Mouse (Mus musculus): ENCODE measurements around the gene Spopl.
"Not testable (repeated sequence)": the region's sequence is repeated elsewhere in the genome, so short reads cannot be mapped to it uniquely, and the experiment has no call there.

Gene Spopl

GRCm38 (mm10) chr2:23571302-23572156 is at the start of gene Spopl:
TSS of gene Spopl (minus strand) at chr2:23572106.
- peak; percentile 87 for DNase-seq

DNA sequence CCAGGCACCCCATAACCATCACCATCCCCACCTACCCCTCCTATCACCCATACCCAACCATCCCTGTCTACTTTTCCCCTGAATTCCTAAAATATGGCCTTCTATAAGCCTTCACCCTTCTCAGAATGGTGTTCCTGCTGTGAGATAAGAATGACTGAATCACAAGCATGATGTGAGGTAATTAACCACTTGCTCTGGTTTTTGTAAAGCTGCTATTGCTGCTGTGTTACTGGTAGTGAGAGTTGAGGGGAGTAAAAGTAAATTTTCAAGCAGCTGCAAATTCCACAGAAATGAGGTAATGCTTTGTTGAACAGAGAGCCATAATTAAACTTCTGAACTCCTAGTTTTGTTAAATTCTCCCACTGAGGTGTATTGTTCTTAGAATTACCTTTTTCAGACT is 48.2 kb upstream of the Spopl start:
- no peak for DNase-seq

DNA sequence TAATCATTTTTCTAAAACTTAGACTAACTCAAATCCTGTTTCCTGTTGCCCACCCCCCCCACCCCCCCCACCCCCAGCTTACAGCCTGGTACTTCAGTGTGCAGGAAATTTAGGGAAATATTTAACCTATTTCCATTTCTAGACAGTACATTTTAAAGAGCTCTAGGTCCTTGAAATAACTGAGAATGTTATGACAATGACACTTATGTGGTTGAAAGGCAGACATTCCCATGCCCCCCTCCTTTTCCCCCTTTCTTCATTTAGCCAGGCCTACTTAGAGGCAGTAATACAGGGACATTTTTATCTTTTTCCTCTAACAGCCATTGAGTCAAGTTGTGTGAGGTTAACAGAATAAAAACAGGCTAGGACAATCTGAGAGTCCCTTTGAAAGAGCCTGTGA is 46.1 kb upstream of the Spopl start:
- no peak for DNase-seq

DNA sequence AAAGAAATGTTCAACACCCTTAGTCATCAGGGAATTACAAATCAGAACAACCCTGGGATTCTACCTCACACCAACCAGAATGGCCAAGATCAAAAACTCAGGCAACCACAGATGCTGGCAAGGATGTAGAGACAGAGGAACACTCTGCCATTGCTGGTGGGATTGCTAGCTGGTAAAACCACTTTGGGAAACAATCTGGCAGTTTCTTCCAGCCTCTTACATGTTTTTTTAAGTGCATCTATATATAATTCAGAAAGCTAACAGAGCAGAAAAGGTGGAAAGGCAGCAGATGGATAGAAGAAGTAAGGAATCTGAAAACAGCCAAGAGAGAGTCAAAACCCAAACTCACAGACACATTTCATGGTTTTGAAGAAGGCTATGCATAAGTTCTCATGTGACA is 33.5 kb upstream of the Spopl start:
- no peak for DNase-seq

- DNase-seq, result no peak
Observed at GRCm38 (mm10) chr2:23588769-23589168, 16.9 kb upstream of the Spopl start.

GRCm38 (mm10) chr2:23572157-23572532 is 239 bp upstream of the Spopl start:
- DNase-seq, result not testable (repeated sequence)

DNA sequence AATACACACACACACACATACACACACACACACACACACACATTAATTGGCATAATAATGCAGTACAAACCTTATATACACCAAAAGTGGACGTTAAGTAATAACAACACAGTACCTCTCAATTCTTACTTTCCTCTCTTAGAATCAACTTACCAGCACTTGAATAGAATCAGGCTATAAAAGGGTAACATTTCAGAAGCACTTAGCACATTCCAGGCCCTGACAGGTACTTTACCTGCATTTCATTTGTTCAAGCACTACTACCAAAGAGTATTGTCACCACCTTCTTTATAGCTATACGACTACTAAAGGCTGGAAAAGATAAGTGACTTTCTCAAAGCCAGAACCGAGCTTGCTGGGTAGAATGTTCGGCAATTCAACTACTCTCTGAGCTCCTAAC is 1.3 kb downstream of the Spopl start:
- DNase-seq, result no peak

- no peak for DNase-seq
Observed at GRCm38 (mm10) chr2:23568775-23569174, 3.1 kb downstream of the Spopl start.

DNA sequence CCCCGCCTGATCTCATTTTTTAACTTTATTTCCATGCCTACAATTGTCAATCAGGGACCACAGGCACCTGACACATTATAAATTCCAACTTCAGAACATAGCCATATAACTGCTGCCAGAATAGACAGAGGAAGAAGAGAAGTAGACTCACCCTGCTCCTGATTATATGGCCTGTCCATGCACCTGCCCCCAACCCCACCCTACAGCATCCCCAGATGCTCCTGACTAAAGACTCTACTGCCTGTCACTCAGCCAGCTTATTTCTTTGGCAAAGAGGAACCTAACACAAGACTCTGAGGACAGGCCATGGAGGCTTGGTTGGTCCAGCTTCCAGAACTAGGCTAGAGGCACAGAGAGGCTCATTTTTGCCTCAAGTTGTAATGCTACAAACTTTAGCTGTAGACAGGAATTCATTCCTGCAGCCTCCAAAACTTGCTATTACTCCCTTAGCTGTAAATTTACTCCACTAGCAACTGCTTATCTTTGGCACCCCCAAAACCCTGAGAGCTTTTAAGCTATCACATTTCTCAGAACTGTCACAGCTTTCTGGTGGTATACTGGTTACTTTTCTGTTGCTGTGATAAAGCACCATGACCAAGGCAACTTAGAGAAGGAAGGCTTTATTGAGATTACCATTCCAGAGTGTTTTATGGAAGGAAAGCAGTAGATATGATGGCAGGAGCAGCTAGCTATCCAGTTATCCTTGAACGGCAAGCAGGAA is 6.7 kb downstream of the Spopl start:
- DNase-seq, result no peak

GRCm38 (mm10) chr2:23562898-23563297 is 9.0 kb downstream of the Spopl start:
- DNase-seq, result no peak

- DNase-seq, result no peak
Observed at GRCm38 (mm10) chr2:23559186-23559585, 12.7 kb downstream of the Spopl start.

GRCm38 (mm10) chr2:23551235-23551634 is 20.7 kb downstream of the Spopl start:
- no peak for DNase-seq

DNA sequence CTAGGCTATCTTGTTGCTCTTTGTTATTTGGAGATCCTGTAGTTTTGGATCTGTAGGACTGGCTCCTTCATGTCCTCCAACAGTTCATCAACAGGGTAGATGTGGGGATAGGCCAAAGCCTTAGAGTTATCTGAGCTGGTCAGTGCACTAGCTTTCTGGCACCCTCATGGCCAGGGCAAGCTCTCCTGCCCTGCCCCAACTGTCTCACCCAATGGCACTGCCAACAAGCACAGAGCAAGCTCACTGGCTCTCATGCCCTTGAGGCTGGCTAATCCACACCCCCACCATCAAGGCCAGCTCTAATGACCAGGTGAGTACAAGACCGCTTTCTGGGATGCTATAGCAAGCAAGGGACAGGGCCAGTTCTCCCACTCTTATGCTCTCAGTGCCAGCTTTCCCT is 24.7 kb downstream of the Spopl start:
- no peak for DNase-seq

DNA sequence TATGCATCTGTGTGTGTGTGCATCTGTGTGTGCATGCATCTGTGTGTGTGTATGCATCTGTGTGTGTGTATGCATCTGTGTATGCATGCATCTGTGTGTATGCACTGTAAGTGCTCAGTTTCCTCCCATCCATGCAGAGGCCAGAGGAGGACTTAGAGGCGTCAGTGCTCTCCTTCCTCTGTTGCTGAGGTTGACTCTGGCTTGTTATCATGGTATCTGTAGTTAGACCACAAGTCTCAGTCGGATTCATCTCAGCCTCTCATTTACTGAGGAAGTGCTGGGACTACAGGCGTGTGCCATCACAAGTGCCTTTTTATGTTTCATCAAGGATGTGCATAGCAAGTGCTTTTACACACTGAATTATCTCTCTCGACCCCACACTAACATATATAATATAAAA is 31.9 kb downstream of the Spopl start:
- DNase-seq, result no peak

DNA sequence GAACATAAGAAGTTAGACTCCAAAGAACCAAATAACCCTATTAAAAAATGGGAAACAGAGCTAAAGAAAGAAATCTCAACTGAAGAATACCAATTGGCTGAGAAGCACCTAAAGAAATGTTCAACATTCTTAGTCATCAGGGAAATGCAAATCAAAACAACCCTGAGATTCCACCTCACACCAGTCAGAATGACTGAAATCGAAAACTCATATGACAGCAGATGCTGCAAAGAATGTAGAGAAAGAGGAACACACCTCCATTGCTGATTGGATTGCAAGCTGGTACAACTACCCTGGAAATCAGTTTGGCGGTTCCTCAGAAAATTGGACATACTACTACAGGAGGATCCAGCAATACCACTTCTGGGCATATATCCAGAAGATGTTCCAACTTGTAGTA is 44.2 kb downstream of the Spopl start:
- not testable (repeated sequence) for DNase-seq

- DNase-seq, result no peak
Observed at GRCm38 (mm10) chr2:23505141-23505540, 66.8 kb downstream of the Spopl start.

GRCm38 (mm10) chr2:23481715-23482114 is 90.2 kb downstream of the Spopl start:
- no peak for DNase-seq

DNA sequence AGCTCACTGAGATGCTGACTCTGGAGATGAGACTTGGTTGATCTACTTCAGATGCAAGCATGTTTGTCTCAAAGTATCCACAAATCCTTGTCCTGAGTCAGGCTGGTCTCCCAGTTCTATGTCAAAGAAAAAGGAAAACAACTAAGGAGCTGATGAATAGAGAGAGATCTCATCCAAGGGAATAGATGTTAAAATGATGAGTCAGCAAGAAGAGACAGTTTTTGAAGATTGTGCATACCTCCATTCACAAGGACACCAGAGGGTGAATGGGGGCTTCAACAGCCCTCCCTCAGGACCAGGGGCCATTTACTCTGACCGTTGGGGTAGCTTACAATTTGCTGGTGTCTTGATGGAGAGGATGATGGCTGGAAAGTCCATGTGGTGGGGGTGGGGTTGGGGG is 104.4 kb downstream of the Spopl start:
- DNase-seq, result no peak

- DNase-seq, result no peak
Observed at GRCm38 (mm10) chr2:23457452-23457851, 114.5 kb downstream of the Spopl start.
